Mouse (Mus musculus): ENCODE data around the gene Rad9a.

- no peak for TF ChIP-seq POLR2A (IDR thresholded peaks at IDR 0.05; ENCODE audit: insufficient read length, low read depth)
- no peak for TF ChIP-seq USF1 (IDR thresholded peaks at IDR 0.05; ENCODE audit: low read depth)
- no peak for TF ChIP-seq SRF (IDR thresholded peaks at IDR 0.05; ENCODE audit: control insufficient read depth, insufficient read length, low read depth)
- TF ChIP-seq CEBPB (IDR thresholded peaks at IDR 0.05; ENCODE audit: insufficient read depth, poor library complexity, severe bottlenecking) = no peak
- no peak for TF ChIP-seq MAX (IDR thresholded peaks at IDR 0.05; ENCODE audit: low read depth)
- TF ChIP-seq TCF3 (IDR thresholded peaks at IDR 0.05; ENCODE audit: insufficient read length, low read depth) = no peak
- no peak for TF ChIP-seq POLR2AphosphoS2 (IDR thresholded peaks at IDR 0.05; ENCODE audit: insufficient read length, low read depth)
- no peak for TF ChIP-seq E2F4 (IDR thresholded peaks at IDR 0.05; ENCODE audit: insufficient read depth)
- TF ChIP-seq REST (IDR thresholded peaks at IDR 0.05; ENCODE audit: insufficient read depth, insufficient read length) = no peak
- no peak for TF ChIP-seq TCF12 (IDR thresholded peaks at IDR 0.05; ENCODE audit: insufficient read depth, poor library complexity, severe bottlenecking)
- TF ChIP-seq MYOG (IDR thresholded peaks at IDR 0.05; ENCODE audit: control insufficient read depth in 1 of 3, insufficient read depth in 1 of 3, insufficient read length in 2 of 3, low read depth in 2 of 3) = no peak
- TF ChIP-seq MYOD1 (IDR thresholded peaks at IDR 0.05; ENCODE audit: control insufficient read depth in 1 of 3, insufficient read length in 2 of 3, low read depth in 2 of 3) = no peak
These were observed 37.9 kb downstream of the Rad9a start for GRCm38 (mm10) chr19:4163543-4163887.
